Mouse (Mus musculus) heart, postnatal 0 days (tissue): ENCODE data around the gene Gm11437. TPM values are rescaled to one million over a fixed set of nuclear protein-coding genes. Genes with fewer than 3 reads are reported as not detected.

ENCODE experiments used
- ATAC-seq: fragments of 200-750 bp; cut with Nextera tagmentation; 2 replicates; pipeline ENCODE4 v1.8.0; 2017; ENCODE audit warnings: low read depth, moderate number of reproducible peaks, moderate library complexity; ENCODE audit not compliant: insufficient read depth
- DNase-seq: peaks from one replicate; pipeline ENCODE4 v3.0.0-alpha.2; 2016; ENCODE audit warnings: low spot score
- H3K27ac ChIP-seq: fragments of 300-500 bp; sonication (generic); 2 replicates; pipeline ENCODE4 v1.5.1; 2014; ENCODE audit warnings: low read depth, mild to moderate bottlenecking
- H3K27me3 ChIP-seq: fragments of 300-500 bp; sonication (generic); 2 replicates; pipeline ENCODE4 v1.6.1; 2014; ENCODE audit warnings: low read length, mixed read lengths; ENCODE audit not compliant: control insufficient read depth, insufficient read depth
- H3K36me3 ChIP-seq: fragments of 300-500 bp; sonication (generic); replicated peaks from 2 replicates; pipeline ENCODE4 v1.6.1; 2014; ENCODE audit warnings: low read length, mixed read lengths; ENCODE audit not compliant: control insufficient read depth, insufficient read depth
- H3K4me1 ChIP-seq: fragments of 300-500 bp; sonication (generic); 2 replicates; pipeline ENCODE4 v1.6.1; 2014; ENCODE audit warnings: antibody characterized with exemption; ENCODE audit not compliant: control insufficient read depth, insufficient read depth
- H3K4me2 ChIP-seq: fragments of 300-500 bp; sonication (generic); 2 replicates; pipeline ENCODE4 v1.6.1; 2014; ENCODE audit warnings: low read depth, mild to moderate bottlenecking, low read length, moderate library complexity
- H3K4me3 ChIP-seq: fragments of 300-500 bp; sonication (generic); 2 replicates; pipeline ENCODE4 v1.5.1; 2014; ENCODE audit warnings: low read depth, low read length
- H3K9ac ChIP-seq: fragments of 300-500 bp; sonication (generic); replicated peaks from 2 replicates; pipeline ENCODE4 v1.6.1; 2014; ENCODE audit warnings: low read depth, low read length, mixed read lengths
- H3K9me3 ChIP-seq: fragments of 300-500 bp; sonication (generic); replicated peaks from 2 replicates; pipeline ENCODE4 v1.6.1; 2016; ENCODE audit warnings: low read length; ENCODE audit not compliant: control insufficient read depth
- CTCF ChIP-seq: IDR thresholded peaks from 2 replicates; pipeline ENCODE4 v1.5.1; 2016; ENCODE audit warnings: antibody characterized with exemption, control low read depth, low read depth
- EP300 ChIP-seq: IDR thresholded peaks from 2 replicates; pipeline ENCODE4 v1.6.1; 2016; ENCODE audit warnings: antibody characterized with exemption, low read depth
- WGBS: fragments of 180-500 bp; shearing (Covaris S2); extraction: QIAGEN DNeasy Blood & Tissue Kit; methylation state at CpG from one replicate; pipeline ENCODE4 v1.1.7; 2014; 5-methylcytosine and 5-hydroxymethylcytosine counted together
- polyA plus RNA-seq: library from polyadenylated mRNA; unstranded; fragments of >200 nt; fragmentation: Nextera tagmentation; extraction: Ambion mirVana; gene quantifications from 2 replicates; pipeline ENCODE4 v1.2.1, GENCODE M21; 2015
- total RNA-seq: library from RNA; depleted of rRNA; stranded (reverse); fragments of >200 nt; gene quantifications from 2 replicates; pipeline ENCODE4 v1.2.3, GENCODE M21; 2014; ENCODE audit warnings: low replicate concordance

Gene Gm11437
- total and polyA plus RNA-seq, 2 experiments from 2014 or later: not detected

GRCm38 (mm10) chr11:84179226-84179953, 12.1 kb upstream of the Gm11437 start:
- ATAC-seq: peak; percentile 96
- WGBS: under 1% methylated on average over 73 of the region's 85 CpGs
- no peaks in the 10 kb centered on the region for H3K36me3 ChIP-seq

GRCm38 (mm10) chr11:84178571-84178970, 11.3 kb upstream of the Gm11437 start:
- DNase-seq: no peak
- H3K36me3 ChIP-seq: no peaks in the 10 kb centered on the region
- WGBS: 34% methylated on average over 4 of the region's 4 CpGs
- TF ChIP-seq CTCF (no peak), EP300 (no peak)
- no peaks in the 10 kb centered on the region; the same call in 1 of the 2 replicates for H3K27me3 ChIP-seq
- peaks cover 17% of the 10 kb centered on the region; the same call in 1 of the 2 replicates for H3K4me1 ChIP-seq
- peak overlapping the region; percentile 84 for H3K4me2 ChIP-seq
- no peak for ATAC-seq
- H3K9me3 ChIP-seq: no peaks in the 10 kb centered on the region
- H3K9ac ChIP-seq: no peak overlapping the region
- no peak overlapping the region for H3K27ac ChIP-seq
- H3K4me3 ChIP-seq: peak overlapping the region; percentile 81

More at GRCm38 (mm10) chr11:84179226-84179953, 12.1 kb upstream of the Gm11437 start:
- no peaks in the 10 kb centered on the region; the same call in 1 of the 2 replicates for H3K27me3 ChIP-seq
- peak overlapping the region; percentile 79 for H3K27ac ChIP-seq
- DNase-seq: peak; percentile 94
- peak overlapping the region; percentile 81 for H3K4me3 ChIP-seq
- TF ChIP-seq EP300: no peak
- TF ChIP-seq CTCF: peak; percentile 66
- H3K4me1 ChIP-seq: peaks cover 17% of the 10 kb centered on the region; the same call in 1 of the 2 replicates
- H3K4me2 ChIP-seq: peak overlapping the region; percentile 84
- no peaks in the 10 kb centered on the region for H3K9me3 ChIP-seq
- H3K9ac ChIP-seq: peak overlapping the region; percentile 64

- H3K9ac ChIP-seq: no peak overlapping the region
- no peaks in the 10 kb centered on the region for H3K9me3 ChIP-seq
- TF ChIP-seq EP300 (no peak), CTCF (no peak)
These were observed 5.5 kb upstream of the Gm11437 start for GRCm38 (mm10) chr11:84172539-84173435.

GRCm38 (mm10) chr11:84168701-84169288, 1.5 kb upstream of the Gm11437 start:
- ATAC-seq (no peak), DNase-seq (peak; percentile 67)
- H3K27me3 ChIP-seq: no peaks in the 10 kb centered on the region
- no peaks in the 10 kb centered on the region for H3K9me3 ChIP-seq
- TF ChIP-seq EP300: no peak
- peak; percentile 83 for TF ChIP-seq CTCF
- H3K9ac ChIP-seq: no peak overlapping the region
- H3K4me3 ChIP-seq: no peak overlapping the region
- H3K4me1 ChIP-seq: no peaks in the 10 kb centered on the region
- peak overlapping the region; percentile 33 for H3K4me2 ChIP-seq
- H3K36me3 ChIP-seq: no peaks in the 10 kb centered on the region
- H3K27ac ChIP-seq: no peak overlapping the region
- WGBS: 13% methylated on average over 7 of the region's 7 CpGs

More at GRCm38 (mm10) chr11:84172539-84173435, 5.5 kb upstream of the Gm11437 start:
- H3K27me3 ChIP-seq: no peaks in the 10 kb centered on the region; the same call in 1 of the 2 replicates
- DNase-seq (no peak), ATAC-seq (no peak)
- no peak overlapping the region for H3K4me2 ChIP-seq
- H3K27ac ChIP-seq: no peak overlapping the region
- no peaks in the 10 kb centered on the region for H3K36me3 ChIP-seq
- 66% methylated on average over 11 of the region's 11 CpGs for WGBS
- no peak overlapping the region for H3K4me3 ChIP-seq
- H3K4me1 ChIP-seq: no peaks in the 10 kb centered on the region

- DNase-seq (no peak), ATAC-seq (no peak)
- H3K4me2 ChIP-seq: no peak overlapping the region
- H3K27me3 ChIP-seq: no peaks in the 10 kb centered on the region
- no peak for TF ChIP-seq EP300
- no peaks in the 10 kb centered on the region for H3K4me1 ChIP-seq
- no peak overlapping the region for H3K9ac ChIP-seq
- no peak overlapping the region for H3K27ac ChIP-seq
- H3K4me3 ChIP-seq: no peak overlapping the region
- no peaks in the 10 kb centered on the region for H3K9me3 ChIP-seq
- no peaks in the 10 kb centered on the region for H3K36me3 ChIP-seq
- 65% methylated on average over 4 of the region's 4 CpGs for WGBS
These were observed 2.7 kb downstream of the Gm11437 start for GRCm38 (mm10) chr11:84164561-84164960.
